Mouse (Mus musculus) cortical plate, adult 2 months (tissue): ENCODE results near the gene Lyl1.

Experiments
- CTCF ChIP-seq: fragments of 200-500 bp; IDR thresholded peaks from 2 replicates; pipeline ENCODE4 v1.5.1; 2011; ENCODE audit warnings: mild to moderate bottlenecking, control low read depth, low read length; ENCODE audit not compliant: insufficient read depth; ENCODE audit errors: extremely low read depth
- POLR2A ChIP-seq: fragments of 200-500 bp; IDR thresholded peaks from 2 replicates; pipeline ENCODE4 v1.6.1; 2011; ENCODE audit warnings: mild to moderate bottlenecking, low read length, control low read depth; ENCODE audit not compliant: insufficient read depth; ENCODE audit errors: extremely low read depth

- TF ChIP-seq CTCF: no peak
- TF ChIP-seq POLR2A: no peak
These were observed 44.1 kb upstream of the Lyl1 start for GRCm38 (mm10) chr8:84657203-84657602.
